Mouse (Mus musculus) 3T3-L1 (cell line): ENCODE measurements around the gene Gm20388.
"Not testable (repeated sequence)": the region's sequence is repeated elsewhere in the genome, so short reads cannot be mapped to it uniquely, and the experiment has no call there.

Experiments used
- DNase-seq: peaks from one replicate; pipeline ENCODE4 v3.0.0-alpha.2; 2015; ENCODE audit warnings: low read depth, low spot score

Gm20388 gene

DNA sequence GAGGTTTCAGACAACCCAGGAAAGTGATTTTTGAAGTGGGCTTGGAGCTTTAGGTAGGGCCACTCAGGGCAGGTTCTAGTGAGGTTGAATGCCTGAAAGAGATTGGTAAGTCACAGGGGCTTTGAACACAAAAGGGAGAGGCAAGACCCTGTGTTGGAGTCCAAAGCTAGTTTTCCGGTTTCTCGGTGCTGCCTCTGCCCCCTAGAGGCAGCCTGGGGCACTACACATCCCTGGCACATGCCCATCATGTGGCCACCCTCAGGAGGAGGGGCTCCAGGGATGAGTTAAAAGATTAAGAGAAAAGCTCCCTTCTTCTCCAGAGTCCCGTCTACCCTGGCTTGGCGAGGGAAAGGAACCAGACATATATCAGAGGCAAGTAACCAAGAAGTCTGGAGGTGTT lies 3496.1 kb downstream of the Gm20388 start, which contains the start of gene Mc1r:
TSS of gene Mc1r (plus strand) at position 322 of the 400 bp plus-strand sequence.
- peak; percentile 45 for DNase-seq

DNA sequence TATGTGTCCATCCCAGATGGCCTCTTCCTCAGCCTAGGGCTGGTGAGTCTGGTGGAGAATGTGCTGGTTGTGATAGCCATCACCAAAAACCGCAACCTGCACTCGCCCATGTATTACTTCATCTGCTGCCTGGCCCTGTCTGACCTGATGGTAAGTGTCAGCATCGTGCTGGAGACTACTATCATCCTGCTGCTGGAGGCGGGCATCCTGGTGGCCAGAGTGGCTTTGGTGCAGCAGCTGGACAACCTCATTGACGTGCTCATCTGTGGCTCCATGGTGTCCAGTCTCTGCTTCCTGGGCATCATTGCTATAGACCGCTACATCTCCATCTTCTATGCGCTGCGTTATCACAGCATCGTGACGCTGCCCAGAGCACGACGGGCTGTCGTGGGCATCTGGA lies 3497.0 kb downstream of the Gm20388 start:
- DNase-seq, result no peak

DNA sequence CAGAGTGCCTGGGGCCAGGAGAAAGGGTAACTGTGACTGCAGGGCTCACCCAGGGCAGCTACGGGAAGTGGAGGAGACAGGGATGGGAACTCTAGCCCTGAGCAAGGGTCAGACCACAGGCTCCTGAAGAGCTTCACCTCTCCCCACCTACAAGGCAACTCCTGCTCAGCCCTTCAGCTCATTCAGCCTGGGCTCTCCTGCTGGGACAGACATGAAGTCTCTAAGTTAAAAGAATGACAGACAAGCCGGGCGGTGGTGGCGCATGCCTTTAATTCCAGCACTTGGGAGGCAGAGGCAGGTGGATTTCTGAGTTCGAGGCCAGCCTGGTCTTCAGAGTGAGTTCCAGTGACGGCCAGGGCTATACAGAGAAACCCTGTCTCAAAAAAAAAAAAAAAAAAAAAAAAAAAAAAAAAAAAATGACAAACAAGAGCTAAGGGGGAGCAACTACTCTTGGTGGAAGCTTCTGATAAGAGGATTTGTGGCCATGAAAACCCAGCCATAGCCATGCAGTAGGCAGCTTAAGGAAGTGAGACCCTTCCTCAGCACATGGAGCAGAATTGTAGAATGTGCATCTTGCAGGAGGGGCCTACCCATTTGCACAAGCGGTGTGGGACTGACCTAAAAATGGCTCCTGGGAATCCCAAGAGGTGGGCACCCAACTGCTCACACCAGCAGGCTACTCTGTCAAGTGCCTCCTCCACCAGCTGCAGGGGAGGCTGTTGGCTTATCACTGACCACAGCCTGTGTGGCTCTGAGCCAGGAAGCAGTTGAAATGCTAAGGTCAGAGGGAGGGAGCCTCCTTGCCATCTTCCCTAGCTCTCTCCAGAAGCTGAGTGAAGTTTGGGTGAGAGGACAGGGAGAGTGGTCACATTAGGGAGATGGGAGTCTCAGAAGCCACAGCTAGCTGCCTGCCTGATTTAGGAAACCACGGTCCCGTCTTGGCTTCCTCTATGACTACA lies 3498.2 kb downstream of the Gm20388 start:
- DNase-seq, result peak; percentile 66

DNA sequence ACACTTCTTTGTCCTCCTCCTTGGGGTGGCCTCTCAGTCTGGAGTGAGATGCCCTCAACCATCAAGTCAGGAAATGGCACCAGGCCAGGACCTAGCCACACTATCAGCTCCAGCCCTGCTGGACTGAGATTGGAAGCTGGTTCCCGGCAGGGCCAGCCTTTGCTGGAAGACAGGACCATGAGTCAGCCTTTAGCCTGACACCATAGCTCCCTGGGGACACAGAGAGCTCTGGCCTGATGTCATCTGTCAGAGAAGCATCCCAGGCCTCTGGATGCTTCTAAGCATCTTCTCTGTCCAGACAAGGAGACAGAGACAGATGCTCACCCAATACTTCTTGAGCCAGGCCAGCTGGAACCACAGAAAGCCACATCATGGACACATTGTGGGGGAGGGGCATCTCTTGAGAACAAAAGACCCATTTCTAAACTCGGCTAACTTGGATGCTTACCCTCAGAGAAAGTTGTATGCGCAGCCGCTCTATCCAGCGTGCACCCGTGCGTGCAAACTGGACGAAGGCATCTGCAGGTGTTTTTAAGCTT lies 3499.5 kb downstream of the Gm20388 start:
- peak; percentile 86 for DNase-seq

DNA sequence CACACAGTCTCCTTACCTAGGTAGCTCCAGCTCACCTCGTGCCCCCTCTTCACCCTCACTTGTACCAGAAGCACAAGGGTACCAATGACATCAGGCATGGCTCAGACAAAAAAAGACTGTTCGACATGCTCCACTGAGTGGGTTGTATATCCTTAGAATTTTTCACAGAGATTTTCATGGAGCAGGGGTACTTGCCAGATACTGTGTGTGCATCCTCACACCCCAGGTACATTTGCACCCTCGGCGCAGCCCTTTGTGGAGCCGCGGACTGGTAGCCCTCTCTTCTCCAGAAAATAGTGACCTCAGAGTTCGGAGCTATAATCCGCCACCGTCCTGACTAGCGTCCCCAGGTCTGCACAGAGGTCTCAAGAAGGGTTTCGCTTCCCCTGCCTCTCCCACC lies 3500.1 kb downstream of the Gm20388 start:
- DNase-seq, result no peak

DNA sequence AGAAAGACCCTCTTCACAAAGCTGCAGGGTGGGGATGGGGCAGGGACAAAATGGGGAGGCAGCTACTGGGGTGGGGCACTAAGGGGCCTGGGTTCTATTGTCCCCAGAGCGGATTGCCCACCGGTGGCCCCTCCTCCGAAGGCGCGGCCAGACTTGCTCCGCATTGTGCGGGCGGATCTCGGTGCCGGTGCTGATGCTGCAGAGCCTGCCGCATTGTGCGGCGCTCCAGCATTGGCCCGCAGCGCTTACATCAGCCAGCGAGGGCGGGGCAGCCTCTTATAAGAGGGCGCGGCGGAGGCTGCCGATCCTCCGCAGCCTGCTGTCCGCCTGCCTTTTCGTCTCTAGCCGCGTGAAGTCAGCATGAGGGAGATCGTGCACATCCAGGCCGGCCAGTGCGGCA lies 3500.6 kb downstream of the Gm20388 start, which contains the start of gene Tubb3:
TSS of gene Tubb3 (plus strand) at position 179 of the 400 bp plus-strand sequence.
- no peak for DNase-seq

DNA sequence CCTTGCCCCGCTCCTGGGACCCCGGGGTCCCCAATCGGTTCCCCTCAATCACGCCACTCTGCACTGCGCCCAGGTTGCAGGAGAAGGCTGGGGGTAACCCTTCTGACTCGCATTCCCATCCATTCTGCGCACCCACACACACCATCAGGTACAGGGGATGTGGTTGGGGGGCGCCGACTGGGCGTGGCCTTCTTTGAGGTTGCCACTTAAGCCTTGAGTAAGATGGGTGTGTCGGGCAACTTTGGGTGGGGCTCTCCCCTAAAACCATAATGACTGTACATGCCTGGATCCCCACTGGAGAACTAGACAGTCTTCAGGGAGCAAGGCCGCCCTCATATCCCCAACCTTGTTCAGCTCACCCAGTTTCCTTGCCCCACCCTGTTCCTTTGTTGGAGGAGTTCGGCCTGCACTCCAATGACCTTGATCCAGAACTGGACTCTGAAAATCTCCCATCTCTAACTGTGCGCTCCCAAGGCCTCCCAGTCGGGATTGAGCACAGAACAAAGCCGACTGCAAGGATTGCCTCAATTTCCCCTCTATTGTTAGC lies 3501.2 kb downstream of the Gm20388 start:
- no peak for DNase-seq

DNA sequence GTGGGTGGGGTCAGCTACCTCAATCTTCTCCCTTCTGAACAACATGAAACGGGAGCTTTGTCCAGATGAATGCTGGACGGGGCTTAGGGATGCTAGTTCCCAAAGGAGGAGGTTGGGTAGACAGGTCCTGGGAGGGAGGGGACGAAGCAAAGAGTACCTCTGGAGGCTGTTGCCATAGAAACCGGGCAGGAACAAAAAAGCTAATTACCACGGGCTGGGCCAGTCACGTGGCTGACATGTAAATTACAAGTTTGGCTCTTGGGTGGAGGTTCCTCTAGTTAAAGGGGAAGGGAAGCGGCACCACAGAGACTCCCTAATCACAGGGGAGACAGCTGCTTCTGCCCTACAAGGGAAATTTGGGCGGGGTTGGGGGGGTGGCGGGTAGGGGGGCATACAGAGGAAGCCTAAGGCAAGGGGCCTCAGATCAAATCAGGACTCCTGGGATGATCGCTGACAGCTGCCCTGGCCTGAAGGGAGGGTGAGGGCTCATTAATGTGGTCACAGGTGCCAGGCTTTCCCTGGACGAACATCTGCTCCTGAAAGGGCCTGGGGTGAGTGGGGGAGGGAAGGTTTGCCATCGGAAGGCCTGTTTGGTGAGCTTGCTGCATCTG lies 3502.0 kb downstream of the Gm20388 start:
- no peak for DNase-seq

DNA sequence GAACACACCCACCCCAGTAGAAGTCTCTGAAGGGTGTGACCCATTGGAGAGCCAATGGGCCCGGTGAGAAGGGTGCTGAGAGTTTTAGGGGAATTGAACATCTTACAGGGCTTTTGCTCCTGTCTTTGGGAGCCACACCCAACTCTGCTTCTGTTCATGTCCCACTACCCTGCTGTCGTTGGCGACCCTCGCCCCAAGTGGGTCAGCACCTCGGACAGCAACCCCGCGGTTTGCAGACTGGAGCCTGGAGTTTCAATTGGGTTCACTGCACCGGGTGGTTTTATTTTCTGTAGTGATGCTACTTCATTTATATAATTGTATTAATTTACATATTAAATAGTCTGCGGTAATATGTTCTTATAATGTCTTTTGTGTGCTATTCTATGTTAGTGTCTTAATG lies 3503.6 kb downstream of the Gm20388 start:
- no peak for DNase-seq

DNA sequence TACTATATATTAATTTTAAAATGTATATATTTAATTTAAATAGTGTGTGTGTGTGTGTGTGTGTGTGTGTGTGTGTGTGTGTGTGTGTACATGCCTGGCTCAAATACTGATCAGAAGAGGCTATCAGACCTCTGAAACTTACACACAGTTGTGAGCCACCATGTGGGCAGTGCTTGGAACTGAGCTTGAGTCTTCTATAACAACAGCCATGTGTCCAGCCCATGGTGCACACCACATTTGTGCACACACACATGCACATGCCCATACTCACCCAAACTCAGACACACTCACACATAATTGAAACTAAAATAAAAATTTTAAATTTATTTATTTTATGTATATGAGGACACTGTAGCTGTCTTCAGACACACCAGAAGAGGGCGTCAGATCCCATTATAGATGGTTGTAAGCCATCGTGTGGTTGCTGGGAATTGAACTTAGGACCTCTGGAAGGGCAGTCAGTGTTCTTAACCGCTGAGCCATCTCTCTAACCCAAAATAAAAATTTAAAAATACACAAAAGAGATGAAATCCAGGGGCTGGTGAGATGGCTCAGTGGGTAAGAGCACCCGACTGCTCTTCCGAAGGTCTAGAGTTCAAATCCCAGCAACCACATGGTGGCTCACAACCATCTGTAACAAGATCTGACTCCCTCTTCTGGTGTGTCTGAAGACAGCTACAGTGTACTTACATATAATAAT lies 3504.5 kb downstream of the Gm20388 start:
- DNase-seq, result not testable (repeated sequence)

DNA sequence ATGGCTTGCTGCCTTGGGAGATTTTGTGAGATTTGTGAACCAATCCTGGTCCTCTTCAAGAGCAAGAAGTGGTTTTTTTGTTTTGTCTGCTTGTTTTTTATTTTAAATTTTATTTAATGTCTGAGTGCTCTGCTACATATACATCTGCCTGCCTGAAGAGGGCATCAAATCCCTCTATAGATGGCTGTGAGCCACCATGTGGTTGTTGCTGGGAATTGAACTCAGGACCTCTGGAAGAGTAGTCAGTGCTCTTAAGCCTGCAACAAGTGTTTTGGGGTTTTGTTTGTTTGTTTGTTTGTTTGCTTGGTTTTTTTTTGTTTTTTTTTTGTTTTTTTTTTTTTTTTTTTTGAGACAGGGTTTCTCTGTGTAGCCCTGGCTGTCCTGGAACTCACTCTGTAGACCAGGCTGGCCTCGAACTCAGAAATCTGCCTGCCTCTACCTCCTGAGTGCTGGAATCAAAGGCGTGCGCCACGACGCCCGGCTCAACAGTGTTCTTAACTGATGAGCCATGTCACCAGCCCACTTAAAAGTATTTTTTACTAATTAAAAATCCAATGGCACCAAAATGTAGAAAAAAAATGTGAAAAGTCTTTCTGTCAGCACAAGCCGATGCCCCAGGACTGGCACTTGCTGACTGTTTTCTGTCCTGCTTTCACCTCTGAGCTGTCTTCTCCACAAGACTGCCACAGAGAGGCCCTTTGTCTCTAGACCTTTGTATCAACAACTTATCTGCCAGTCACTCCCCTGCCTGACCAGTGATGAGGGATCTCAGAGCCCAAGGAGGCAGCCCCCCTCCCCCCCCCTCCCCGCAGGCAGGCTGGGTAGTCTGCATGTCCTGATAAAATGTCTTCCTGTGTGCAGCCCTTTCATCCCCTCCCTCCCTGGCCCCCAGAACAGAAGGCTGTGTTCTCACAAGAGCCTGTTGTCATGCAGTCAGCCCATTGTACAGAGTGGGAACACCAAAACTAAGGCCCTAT lies 3505.6 kb downstream of the Gm20388 start:
- peak; percentile 58 for DNase-seq

DNA sequence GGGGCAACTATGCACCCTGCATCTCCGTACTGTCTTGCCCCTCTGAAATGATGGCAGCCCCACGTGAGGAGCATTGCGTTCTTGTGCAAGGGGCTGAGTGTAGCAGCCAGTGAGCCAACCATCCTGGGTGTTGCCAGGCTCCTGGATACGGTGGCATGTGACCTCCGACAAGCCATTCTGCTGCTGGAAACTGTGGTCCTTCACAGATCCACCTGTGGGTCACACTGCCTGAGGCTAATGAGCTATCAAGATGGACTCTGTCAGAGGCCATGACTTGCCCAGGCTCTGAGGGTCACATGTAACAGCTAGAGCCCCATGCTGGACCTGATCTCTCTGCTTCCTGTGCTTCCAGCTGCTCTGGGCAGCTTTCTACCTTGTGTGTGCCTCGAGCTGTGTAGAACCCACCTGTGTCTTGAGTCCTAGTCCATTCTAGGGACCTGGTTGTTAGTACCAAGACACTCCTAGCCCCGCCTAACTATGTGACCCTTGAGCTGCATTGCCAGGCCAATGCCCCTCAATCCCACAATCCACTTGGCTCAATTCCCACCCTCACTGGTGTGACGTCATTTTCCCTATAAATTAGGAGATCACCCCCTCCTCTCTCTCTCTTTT lies 3506.4 kb downstream of the Gm20388 start:
- DNase-seq, result no peak

DNA sequence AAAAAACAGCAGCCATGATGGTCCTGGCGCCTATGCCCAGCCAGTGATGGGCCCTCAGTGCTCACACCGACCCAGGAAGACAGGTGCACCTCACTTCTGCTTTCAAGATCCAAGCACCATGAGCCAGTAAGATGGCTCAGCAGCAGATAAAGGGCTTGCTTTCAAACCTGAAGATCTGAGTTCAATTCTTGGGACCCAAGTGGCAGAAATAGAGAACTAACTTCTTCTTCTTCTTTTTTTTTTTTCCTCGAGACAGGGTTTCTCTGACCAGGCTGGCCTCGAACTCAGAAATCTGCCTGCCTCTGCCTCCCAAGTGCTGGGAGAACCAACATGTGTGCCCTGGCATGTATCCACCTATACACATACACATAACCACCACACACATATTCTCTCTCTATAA lies 3509.1 kb downstream of the Gm20388 start:
- DNase-seq, result no peak

DNA sequence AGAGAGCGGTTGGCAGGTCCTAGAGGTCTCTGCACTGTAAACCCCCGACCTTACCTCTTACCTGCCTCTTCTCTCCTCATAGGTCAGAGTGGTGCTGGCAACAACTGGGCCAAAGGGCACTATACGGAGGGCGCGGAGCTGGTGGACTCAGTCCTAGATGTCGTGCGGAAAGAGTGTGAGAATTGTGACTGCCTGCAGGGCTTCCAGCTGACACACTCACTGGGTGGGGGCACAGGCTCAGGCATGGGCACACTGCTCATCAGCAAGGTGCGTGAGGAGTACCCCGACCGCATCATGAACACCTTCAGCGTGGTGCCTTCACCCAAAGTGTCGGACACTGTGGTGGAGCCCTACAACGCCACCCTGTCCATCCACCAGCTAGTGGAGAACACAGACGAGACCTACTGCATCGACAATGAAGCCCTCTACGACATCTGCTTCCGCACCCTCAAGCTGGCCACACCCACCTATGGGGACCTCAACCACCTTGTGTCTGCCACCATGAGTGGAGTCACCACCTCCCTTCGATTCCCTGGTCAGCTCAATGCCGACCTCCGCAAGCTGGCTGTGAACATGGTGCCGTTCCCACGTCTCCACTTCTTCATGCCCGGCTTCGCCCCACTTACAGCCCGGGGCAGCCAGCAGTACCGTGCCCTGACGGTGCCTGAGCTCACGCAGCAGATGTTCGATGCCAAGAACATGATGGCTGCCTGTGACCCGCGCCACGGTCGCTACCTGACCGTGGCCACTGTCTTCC lies 3510.1 kb downstream of the Gm20388 start:
- no peak for DNase-seq

DNA sequence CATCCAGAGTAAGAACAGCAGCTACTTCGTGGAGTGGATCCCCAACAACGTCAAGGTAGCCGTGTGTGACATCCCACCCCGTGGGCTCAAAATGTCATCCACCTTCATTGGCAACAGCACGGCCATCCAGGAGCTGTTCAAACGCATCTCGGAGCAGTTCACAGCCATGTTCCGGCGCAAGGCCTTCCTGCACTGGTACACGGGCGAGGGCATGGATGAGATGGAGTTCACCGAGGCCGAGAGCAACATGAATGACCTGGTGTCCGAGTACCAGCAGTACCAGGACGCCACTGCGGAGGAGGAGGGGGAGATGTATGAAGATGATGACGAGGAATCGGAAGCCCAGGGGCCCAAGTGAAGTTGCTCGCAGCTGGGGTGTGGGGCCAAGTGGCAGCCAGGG lies 3510.7 kb downstream of the Gm20388 start:
- no peak for DNase-seq

DNA sequence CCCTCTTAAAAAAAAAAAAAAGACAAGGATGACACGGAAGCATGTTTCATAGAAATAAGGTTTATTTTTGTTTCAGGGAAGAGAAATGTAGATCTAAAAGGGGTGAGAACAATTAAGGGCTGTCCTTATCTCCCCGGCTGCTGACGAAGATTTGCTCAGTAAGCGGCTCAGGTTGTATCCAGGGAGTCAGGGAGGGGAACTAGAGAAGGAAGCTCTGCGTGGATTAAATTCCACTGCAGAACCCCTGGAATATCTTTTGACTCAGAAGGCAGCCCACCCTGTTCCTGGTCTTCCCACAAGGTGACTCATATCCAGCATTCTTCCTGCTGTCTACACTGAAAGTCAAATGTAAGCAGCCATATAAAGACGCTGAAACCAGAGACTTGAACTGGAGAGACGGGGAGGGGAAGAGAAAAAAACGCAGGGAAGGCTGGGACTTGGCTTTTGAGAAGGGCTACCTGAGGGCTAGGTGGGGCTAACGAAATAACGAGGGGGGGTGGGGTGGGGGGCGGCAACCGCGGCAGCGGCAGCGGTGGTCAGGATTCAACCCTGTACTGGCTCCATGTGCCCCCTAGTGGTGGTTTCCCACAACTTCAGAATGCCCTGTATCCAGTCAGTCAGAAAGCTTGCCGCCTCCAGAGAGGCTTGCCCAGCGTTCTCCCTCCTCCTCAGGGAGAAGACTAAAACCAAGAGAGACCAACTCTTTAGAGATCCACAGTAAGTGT lies 3511.6 kb downstream of the Gm20388 start:
- DNase-seq, result peak; percentile 78

DNA sequence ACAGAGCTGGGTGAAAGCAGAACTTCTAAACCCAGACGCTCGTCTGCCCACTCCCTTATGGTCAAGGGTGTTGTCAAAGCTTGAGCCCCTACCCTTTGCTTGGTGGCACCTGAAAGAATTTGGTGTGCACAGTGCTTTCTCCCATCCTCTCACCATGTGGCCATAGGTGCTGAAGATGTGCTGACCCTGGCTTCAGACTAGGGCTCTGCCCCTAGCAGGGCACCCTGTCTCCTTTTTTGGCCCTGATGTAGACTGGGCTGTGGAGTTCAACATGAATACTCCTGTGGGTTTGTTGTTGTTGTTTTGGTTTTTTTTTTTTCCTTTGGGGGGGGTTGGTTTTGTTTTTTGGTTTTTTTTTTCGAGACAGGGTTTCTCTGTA lies 3512.1 kb downstream of the Gm20388 start:
- DNase-seq, result no peak

DNA sequence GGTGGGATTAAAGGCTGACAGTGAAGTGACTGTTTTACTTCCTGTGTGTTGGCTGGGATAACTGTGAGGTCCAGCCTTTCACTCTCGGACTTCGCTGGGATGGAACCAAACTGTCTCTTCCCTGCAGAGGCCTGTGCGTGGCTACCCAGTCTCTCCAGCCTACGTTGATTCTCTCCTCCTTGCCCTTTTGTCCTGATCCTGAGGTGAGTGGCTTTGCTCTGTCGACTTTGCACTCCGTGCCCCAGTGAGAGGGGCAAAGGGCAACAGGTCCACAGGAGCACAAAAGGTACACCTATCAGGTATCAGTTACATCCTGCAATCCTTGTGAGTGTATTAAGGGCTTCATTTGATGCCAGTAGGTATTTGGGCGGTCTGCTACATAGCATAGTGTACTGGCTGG lies 3512.8 kb downstream of the Gm20388 start, which contains the start of gene Def8:
TSS of gene Def8 (plus strand) at position 87 of the 400 bp plus-strand sequence.
- DNase-seq, result no peak
